Mouse (Mus musculus) gonadal fat pad, adult 2 months (tissue): Measurements from ENCODE around the gene Slc39a8. TPM values are rescaled to one million over a fixed set of nuclear protein-coding genes. Genes with fewer than 3 reads are reported as not detected.

ENCODE experiments used
- DNase-seq: peaks from one replicate; pipeline ENCODE4 v3.0.0-alpha.2; 2012; ENCODE audit warnings: low read depth
- polyA plus RNA-seq: library from polyadenylated mRNA; depleted of rRNA; stranded (reverse); fragments of >200 nt; gene quantifications from 2 replicates; pipeline ENCODE4 v1.2.3, GENCODE M21; 2012; rRNA removed

Gene Slc39a8
- 20.7 and 31.2 TPM in 2 replicates for polyA plus RNA-seq

DNA sequence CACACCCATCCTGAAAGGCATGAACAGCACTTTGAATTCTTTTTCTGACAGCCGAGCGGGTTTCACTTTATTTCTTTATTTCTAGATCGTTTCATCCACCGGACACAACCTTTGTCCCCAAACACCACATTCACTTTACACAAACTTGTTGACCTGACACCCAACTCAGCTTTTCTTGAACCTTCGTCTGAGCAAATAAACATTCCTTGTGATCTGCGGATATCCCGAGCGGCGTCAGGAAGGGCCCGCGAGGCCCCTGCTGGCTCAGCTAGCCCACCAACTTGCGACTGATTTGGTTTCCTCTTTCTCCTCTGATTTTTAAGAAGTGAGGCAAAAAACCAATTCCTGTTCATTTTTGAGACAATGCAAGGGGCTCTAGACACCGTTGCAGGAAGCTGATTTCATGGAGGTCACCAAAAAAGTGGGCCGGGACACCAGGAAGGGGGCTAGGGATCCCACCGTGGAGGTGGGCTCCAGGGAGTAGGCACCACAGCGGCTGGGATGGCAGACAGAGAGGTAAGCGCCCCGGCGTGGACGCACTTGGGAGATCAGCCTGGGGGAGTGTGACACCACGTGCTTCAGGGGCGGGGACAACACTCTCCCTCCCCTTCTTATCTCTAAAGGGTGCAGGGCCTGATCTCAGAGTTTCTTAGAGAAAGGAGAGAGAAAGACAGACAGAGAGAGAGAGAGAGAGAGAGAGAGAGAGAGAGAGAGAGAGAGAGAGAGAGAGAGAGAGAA, at the start of gene Slc39a8:
Gene Slc39a8, plus strand, starts transcription at position 264 of the 738 bp plus-strand sequence.
- no peak for DNase-seq

DNA sequence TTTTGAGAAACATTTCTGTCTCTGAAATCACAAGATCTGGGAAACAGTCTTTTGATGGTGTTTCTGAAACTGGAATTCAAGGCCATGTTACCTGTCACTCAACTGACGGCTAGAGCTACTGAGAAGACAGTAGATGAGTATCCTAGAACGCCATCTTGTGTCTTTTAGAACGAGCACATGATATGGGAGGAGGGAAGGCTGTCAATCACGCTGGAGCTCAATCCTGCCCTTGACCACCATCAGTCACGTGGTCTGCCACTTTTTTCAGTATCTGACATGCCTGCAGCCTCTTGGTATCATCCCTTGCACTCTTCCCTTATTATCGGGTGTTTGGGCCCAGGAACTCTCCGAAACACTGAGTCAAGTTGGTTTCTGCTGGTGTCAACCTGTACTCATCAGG, 40.0 kb upstream of the Slc39a8 start:
- DNase-seq: no peak

GRCm38 (mm10) chr3:135796117-135796516, 29.0 kb upstream of the Slc39a8 start:
- no peak for DNase-seq

DNA sequence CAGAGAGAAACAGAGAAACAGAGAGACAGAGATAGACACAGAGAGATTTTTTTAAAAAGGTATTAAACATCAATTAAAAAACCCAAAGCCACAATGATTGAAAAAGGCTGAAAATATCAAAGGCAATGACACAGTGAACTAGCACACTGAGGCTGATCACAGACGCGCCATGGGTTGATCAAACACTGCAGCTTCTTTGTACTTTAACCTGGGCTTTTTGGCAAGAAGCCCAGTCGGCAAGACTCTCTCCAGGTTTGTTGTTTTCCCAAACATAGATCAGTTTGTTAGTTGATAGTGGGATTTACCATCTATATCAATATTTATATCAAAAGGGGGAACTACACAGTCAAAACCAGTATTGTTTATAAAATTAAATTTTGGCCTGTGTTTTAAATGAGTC, 26.8 kb upstream of the Slc39a8 start:
- DNase-seq: no peak

GRCm38 (mm10) chr3:135798665-135799064, 26.4 kb upstream of the Slc39a8 start:
- no peak for DNase-seq

DNA sequence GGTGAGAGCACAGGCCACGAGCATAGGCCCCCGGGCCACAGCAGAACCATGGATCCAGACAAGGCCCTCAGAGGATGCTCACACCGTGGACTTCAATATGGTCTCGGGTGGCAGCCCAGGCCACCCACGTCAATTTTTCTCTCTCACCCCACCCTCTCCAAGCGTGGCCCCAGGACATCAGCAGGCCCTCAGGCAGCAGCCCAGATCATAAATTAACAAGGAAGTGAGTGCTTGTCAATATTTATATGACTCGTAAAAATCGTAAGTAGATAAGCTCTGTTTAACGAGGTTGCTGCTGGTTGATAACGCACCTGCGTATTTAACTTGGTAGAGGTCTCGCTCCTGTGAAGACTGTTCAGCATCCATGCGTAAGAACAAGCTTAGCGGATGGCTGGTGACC, 10.4 kb upstream of the Slc39a8 start:
- no peak for DNase-seq

GRCm38 (mm10) chr3:135815973-135816727, 8.9 kb upstream of the Slc39a8 start:
- no peak for DNase-seq

DNA sequence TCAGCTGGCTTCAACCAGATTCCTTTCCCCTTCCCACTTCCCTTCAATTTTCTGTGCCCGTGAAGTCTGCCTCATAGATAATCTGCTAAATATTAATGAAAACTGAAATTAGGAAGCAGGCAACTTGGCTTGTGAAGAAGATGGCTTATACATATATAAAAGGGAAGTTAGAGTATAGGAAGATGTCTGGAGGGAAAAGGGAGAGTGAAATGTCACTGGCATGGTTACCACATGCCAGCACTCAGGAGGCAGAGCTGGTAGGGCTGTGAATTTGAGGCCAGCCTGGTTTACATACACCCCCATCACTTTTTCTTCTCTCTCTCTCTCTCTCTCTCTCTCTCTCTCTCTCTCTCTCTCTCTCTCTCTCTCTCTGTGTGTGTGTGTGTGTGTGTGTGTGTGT, 8.0 kb upstream of the Slc39a8 start:
- no peak for DNase-seq

- DNase-seq: no peak
Observed at GRCm38 (mm10) chr3:135824436-135824835, 643 bp upstream of the Slc39a8 start.

- no peak for DNase-seq
Observed at GRCm38 (mm10) chr3:135825754-135826683, 940 bp downstream of the Slc39a8 start.

GRCm38 (mm10) chr3:135826684-135827249, 1.7 kb downstream of the Slc39a8 start:
- DNase-seq: no peak

- no peak for DNase-seq
Observed at GRCm38 (mm10) chr3:135828000-135828399, 2.9 kb downstream of the Slc39a8 start.

GRCm38 (mm10) chr3:135832496-135832895, 7.4 kb downstream of the Slc39a8 start:
- DNase-seq: no peak

DNA sequence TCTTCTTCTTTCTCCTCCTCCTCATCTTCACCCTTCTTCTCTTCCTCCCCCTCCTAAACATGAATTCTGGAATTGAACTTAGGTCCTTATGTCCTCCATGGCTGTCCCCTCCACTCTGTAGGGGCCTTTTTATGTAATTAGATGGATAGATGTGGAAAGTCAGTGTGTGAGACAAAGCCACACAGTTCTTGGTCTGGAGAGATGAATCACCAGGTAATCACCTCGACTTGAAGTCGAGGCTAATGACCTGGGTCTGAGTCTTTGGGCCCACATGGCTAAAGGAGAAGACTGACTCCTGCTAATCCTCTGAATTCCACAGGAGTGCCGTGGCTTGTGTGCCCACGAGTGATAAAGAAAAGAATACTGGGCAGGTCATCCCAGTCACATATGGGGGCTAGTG, 7.8 kb downstream of the Slc39a8 start:
- no peak for DNase-seq

GRCm38 (mm10) chr3:135834988-135835387, 9.9 kb downstream of the Slc39a8 start:
- DNase-seq: no peak

DNA sequence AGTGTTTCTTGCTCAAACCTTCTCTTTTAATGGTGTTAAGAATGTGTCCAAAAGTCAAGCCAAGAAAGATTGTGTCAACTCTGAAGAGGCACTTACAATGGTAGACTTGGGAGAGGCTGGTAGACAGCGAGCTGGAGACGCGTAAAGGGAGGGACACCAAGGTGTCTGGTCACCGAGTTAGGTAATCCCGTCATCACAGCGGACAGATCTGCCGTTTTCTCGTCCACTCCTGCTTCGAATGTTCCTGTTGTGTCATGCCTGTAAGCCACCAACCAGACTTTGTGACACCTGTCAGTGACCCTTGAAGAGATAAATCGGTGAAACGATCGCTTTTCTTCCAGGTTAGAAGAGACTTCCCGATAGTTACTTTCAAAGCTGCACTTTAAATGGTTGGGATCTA, 14.5 kb downstream of the Slc39a8 start:
- DNase-seq: no peak

GRCm38 (mm10) chr3:135840185-135840584, 15.1 kb downstream of the Slc39a8 start:
- no peak for DNase-seq

GRCm38 (mm10) chr3:135841716-135842511, 16.8 kb downstream of the Slc39a8 start:
- no peak for DNase-seq

- no peak for DNase-seq
Observed at GRCm38 (mm10) chr3:135843181-135843580, 18.1 kb downstream of the Slc39a8 start.

GRCm38 (mm10) chr3:135843707-135844106, 18.6 kb downstream of the Slc39a8 start:
- DNase-seq: no peak

GRCm38 (mm10) chr3:135844835-135845234, 19.8 kb downstream of the Slc39a8 start:
- no peak for DNase-seq
